Mouse (Mus musculus) megakaryocyte, embryonic 14.5 days (primary cell): Measurements from ENCODE around the gene Nos1ap. TPM values are rescaled to one million over a fixed set of nuclear protein-coding genes. Genes with fewer than 3 reads are reported as not detected.
A peak's percentile ranks its signal among the peaks of the same experiment; 100 is the strongest.

Experiments
- H3K27me3 ChIP-seq: replicated peaks from 2 replicates; pipeline ENCODE3; 2012; ENCODE audit warnings: inconsistent platforms
- H3K36me3 ChIP-seq: replicated peaks from 2 replicates; pipeline ENCODE3; 2012; ENCODE audit warnings: low read length, inconsistent platforms, mixed read lengths
- H3K4me1 ChIP-seq: 2 replicates; pipeline ENCODE4 v1.6.1; 2012; ENCODE audit warnings: inconsistent platforms
- H3K4me3 ChIP-seq: replicated peaks from 2 replicates; pipeline ENCODE3; 2012; ENCODE audit warnings: moderate library complexity, mild to moderate bottlenecking, inconsistent platforms
- H3K9me3 ChIP-seq: 2 replicates; pipeline ENCODE4 v1.6.1; 2012; ENCODE audit warnings: inconsistent platforms
- FLI1 ChIP-seq: IDR thresholded peaks from 2 replicates; pipeline ENCODE4 v1.6.1; 2012; ENCODE audit warnings: low read length, inconsistent platforms, mixed read lengths
- GATA1 ChIP-seq: IDR thresholded peaks from 3 replicates; pipeline ENCODE4 v1.6.1; 2012; ENCODE audit warnings: mixed read lengths, low read length, inconsistent platforms, borderline replicate concordance
- polyA plus RNA-seq: library from polyadenylated mRNA; stranded (reverse); fragments of >175 nt; gene quantifications from 2 replicates; pipeline ENCODE4 v1.2.3, GENCODE M21; 2012; ENCODE audit warnings: low replicate concordance; ENCODE audit not compliant: insufficient read depth

Gene Nos1ap
- polyA plus RNA-seq, 1 experiment = 9.9 TPM

GRCm38 (mm10) chr1:170573117-170573516 lies 16.5 kb downstream of the Nos1ap start:
- Histone ChIP-seq H3K4me3 (no peak overlapping the region), H3K4me1 (peaks cover 65% of the 10 kb centered on the region), H3K27me3 (no peaks in the 10 kb centered on the region), H3K9me3 (peaks cover 12% of the 10 kb centered on the region; the same call in 1 of the 2 replicates), H3K36me3 (peaks cover 70% of the 10 kb centered on the region)
- TF ChIP-seq FLI1 (no peak), GATA1 (no peak)

- no peak for TF ChIP-seq GATA1
- no peak for TF ChIP-seq FLI1
- H3K9me3 ChIP-seq = peaks cover 3% of the 10 kb centered on the region; the same call in 1 of the 2 replicates
- H3K4me1 ChIP-seq = peaks cover 57% of the 10 kb centered on the region
- H3K4me3 ChIP-seq = no peak overlapping the region
- H3K27me3 ChIP-seq = no peaks in the 10 kb centered on the region
- peaks cover 35% of the 10 kb centered on the region for H3K36me3 ChIP-seq
Observed at GRCm38 (mm10) chr1:170566969-170567368, 22.7 kb downstream of the Nos1ap start.

DNA sequence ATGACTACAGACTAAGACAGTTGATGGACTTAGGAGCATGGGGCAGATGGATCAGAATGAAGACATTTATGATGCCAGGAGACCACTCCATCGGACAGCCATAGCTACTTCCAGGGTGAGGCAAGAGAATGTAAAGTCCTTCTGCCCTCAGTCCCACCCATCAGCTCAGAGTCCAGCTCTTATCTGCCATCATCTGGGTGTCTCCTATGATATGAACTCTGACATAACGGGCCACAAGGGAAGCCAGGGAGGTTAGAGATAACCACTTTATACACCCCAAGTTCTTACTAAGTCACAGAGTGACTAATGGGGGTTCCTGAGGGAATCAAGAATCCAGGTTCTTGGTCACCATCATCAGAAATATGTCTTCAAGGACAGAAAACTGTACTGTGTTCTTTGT lies 23.1 kb downstream of the Nos1ap start:
- H3K4me1 ChIP-seq = peaks cover 57% of the 10 kb centered on the region
- TF ChIP-seq FLI1 = no peak
- no peak for TF ChIP-seq GATA1
- H3K4me3 ChIP-seq = peak overlapping the region; percentile 9

GRCm38 (mm10) chr1:170564926-170565325 lies 24.7 kb downstream of the Nos1ap start:
- no peaks in the 10 kb centered on the region for H3K27me3 ChIP-seq
- H3K4me1 ChIP-seq = peaks cover 55% of the 10 kb centered on the region
- H3K36me3 ChIP-seq = peaks cover 29% of the 10 kb centered on the region
- no peaks in the 10 kb centered on the region for H3K9me3 ChIP-seq
- TF ChIP-seq FLI1 = no peak
- TF ChIP-seq GATA1 = no peak
- no peak overlapping the region for H3K4me3 ChIP-seq

More for the DNA sequence above, 23.1 kb downstream of the Nos1ap start:
- Histone ChIP-seq H3K27me3 (no peaks in the 10 kb centered on the region), H3K9me3 (peaks cover 3% of the 10 kb centered on the region; the same call in 1 of the 2 replicates), H3K36me3 (peaks cover 33% of the 10 kb centered on the region)

GRCm38 (mm10) chr1:170562431-170562830 lies 27.2 kb downstream of the Nos1ap start:
- Histone ChIP-seq H3K4me1 (peaks cover 50% of the 10 kb centered on the region), H3K9me3 (no peaks in the 10 kb centered on the region), H3K36me3 (peaks cover 27% of the 10 kb centered on the region), H3K4me3 (no peak overlapping the region), H3K27me3 (no peaks in the 10 kb centered on the region)
- TF ChIP-seq GATA1 = no peak
- no peak for TF ChIP-seq FLI1

DNA sequence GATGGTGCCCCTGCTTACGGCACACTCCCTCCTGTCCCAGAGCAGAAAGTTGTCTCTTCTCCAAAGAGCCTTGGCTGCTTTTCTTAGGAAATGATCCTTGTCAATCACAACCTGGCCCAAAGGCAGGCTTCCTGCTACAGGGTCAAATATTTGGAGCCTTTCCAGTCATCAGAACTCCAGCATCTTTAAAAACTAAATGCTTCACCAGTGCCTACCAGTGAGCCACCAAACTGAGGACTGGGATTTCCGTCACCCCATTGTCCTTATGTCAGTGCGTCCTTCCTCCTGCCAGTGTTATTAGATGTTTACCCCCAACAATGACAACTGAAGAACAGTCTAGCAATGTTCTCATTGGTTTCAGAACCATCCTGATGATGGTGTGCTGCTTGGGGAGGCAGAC lies 28.9 kb downstream of the Nos1ap start:
- H3K4me3 ChIP-seq = no peak overlapping the region

GRCm38 (mm10) chr1:170557962-170558361 lies 31.7 kb downstream of the Nos1ap start:
- no peak overlapping the region for H3K4me3 ChIP-seq
- H3K27me3 ChIP-seq = no peaks in the 10 kb centered on the region
- peaks cover 34% of the 10 kb centered on the region for H3K36me3 ChIP-seq
- H3K4me1 ChIP-seq = peaks cover 63% of the 10 kb centered on the region
- peaks cover under 1% of the 10 kb centered on the region; the same call in 1 of the 2 replicates for H3K9me3 ChIP-seq
- TF ChIP-seq FLI1 (no peak), GATA1 (no peak)

More for the DNA sequence above, 28.9 kb downstream of the Nos1ap start:
- Histone ChIP-seq H3K27me3 (no peaks in the 10 kb centered on the region), H3K9me3 (no peaks in the 10 kb centered on the region), H3K4me1 (peaks cover 51% of the 10 kb centered on the region), H3K36me3 (peaks cover 30% of the 10 kb centered on the region)
- TF ChIP-seq FLI1 = no peak
- no peak for TF ChIP-seq GATA1

GRCm38 (mm10) chr1:170556696-170557095 lies 33.0 kb downstream of the Nos1ap start:
- H3K4me3 ChIP-seq = peak overlapping the region; percentile 23
- H3K36me3 ChIP-seq = peaks cover 47% of the 10 kb centered on the region
- H3K27me3 ChIP-seq = no peaks in the 10 kb centered on the region
- H3K4me1 ChIP-seq = peaks cover 66% of the 10 kb centered on the region
- peaks cover 8% of the 10 kb centered on the region for H3K9me3 ChIP-seq
- no peak for TF ChIP-seq FLI1
- TF ChIP-seq GATA1 = no peak

DNA sequence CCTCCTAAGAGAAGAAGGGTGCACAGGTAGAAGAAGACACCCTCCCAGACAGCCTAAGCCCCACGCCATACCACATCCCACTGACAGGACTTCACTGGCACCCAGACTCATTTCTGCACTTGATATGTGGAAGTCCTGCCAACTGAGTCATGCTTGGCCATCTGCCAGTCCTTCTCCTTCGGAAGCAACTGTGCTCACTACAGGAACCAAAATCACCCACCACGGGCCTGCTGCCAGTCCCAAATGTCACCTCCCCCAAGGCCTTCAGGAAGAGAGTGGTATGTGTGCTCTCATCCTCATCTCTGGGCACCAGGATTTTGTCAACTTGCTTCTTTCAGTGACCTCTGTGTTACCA lies 34.7 kb downstream of the Nos1ap start:
- Histone ChIP-seq H3K9me3 (peaks cover 9% of the 10 kb centered on the region), H3K36me3 (peaks cover 52% of the 10 kb centered on the region), H3K4me3 (peak overlapping the region; percentile 48), H3K27me3 (no peaks in the 10 kb centered on the region), H3K4me1 (peaks cover 70% of the 10 kb centered on the region)
- TF ChIP-seq FLI1 (no peak), GATA1 (no peak)

DNA sequence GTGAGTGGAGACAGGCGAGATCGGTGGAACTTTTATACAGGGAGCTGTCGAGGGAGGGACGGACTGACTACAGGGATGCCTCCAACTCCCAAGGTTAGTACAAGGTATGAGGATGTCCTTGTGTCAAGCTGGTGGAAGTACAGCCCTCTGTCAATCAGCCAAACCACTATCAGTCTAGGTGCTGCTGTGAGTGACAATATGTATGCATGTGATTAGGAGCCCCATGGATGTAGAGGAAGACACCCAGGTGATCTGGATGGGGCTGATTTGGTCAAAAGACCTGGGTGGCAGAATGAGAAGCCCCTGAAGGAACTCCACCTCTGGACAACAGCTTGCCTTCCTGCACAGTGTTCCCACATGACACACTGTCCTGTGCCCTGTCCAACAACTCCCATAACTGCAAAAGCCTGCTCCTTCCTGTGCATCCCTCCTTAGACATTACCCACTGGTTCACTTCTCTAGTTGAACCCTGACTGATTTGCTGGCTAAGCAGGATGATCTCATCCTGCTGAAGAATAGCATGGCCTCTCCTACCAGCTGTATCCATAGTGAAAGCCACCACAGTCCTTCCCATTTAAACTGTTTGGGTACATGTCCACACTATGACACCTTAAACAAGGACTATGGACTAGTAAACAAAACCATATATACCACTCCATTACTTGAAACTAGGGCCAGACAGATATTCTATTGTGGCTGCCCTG lies 35.3 kb downstream of the Nos1ap start:
- Histone ChIP-seq H3K27me3 (no peaks in the 10 kb centered on the region), H3K9me3 (peaks cover 13% of the 10 kb centered on the region), H3K4me3 (peak overlapping the region; percentile 48), H3K36me3 (peaks cover 55% of the 10 kb centered on the region), H3K4me1 (peaks cover 68% of the 10 kb centered on the region)
- TF ChIP-seq GATA1 (no peak), FLI1 (no peak)
